Mouse (Mus musculus) bone marrow macrophage, adult 2 months (primary cell): ENCODE measurements at regions not wholly inside any gene's neighbourhood (a gene's known extent, or its start where the extent isn't known, plus 50 kb on each side); places are given as distances from the start of the nearest gene placed in this dataset.

Experiments
- CTCF ChIP-seq: IDR thresholded peaks from 2 replicates; pipeline ENCODE4 v1.5.1; 2012; ENCODE audit warnings: low read depth, mild to moderate bottlenecking, low read length, moderate library complexity
- POLR2A ChIP-seq: IDR thresholded peaks from 2 replicates; pipeline ENCODE4 v1.6.1; 2012; ENCODE audit warnings: mild to moderate bottlenecking, low read depth, low read length, borderline replicate concordance

DNA sequence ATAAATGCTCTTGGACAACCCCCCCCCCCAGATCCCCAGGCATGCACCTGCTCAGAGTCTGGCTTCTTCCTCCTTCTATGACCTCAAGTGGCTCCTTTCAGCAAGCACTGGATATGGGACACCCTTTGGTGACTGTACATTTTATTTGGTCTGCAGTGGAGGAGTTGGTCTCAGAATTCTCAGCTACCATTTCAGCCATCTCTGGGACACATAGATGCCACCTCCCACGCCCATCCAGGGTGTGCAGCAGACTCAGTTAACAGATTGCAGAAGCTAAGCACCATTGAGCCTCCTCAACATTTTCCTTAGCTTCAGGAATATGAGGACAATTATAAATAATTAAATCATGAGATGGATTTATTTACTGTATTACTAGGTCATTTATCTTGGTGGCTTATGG is 108.6 kb upstream of the Armc2 start:
- TF ChIP-seq POLR2A: no peak
- TF ChIP-seq CTCF: no peak
